Mouse (Mus musculus) olfactory bulb, adult 2 months (tissue): Measurements from ENCODE around the gene N4bp1. TPM values are rescaled to one million over a fixed set of nuclear protein-coding genes. Genes with fewer than 3 reads are reported as not detected.

ENCODE experiments used
- H3K27ac ChIP-seq: fragments of 200-500 bp; 2 replicates; pipeline ENCODE4 v1.5.1; 2012; ENCODE audit warnings: low read depth, low read length; ENCODE audit not compliant: insufficient read depth
- H3K4me1 ChIP-seq: fragments of 200-500 bp; 2 replicates; pipeline ENCODE4 v1.6.1; 2012; ENCODE audit warnings: low read length; ENCODE audit not compliant: control insufficient read depth, insufficient read depth
- H3K4me3 ChIP-seq: fragments of 200-500 bp; 2 replicates; pipeline ENCODE4 v1.5.1; 2012; ENCODE audit warnings: mild to moderate bottlenecking, low read depth, low read length, moderate library complexity; ENCODE audit not compliant: insufficient read depth
- CTCF ChIP-seq: fragments of 200-500 bp; IDR thresholded peaks from 2 replicates; pipeline ENCODE4 v1.5.1; 2012; ENCODE audit warnings: low read depth, mild to moderate bottlenecking, low read length, moderate library complexity; ENCODE audit not compliant: insufficient read depth
- POLR2A ChIP-seq: fragments of 200-500 bp; IDR thresholded peaks from 2 replicates; pipeline ENCODE4 v1.6.1; 2012; ENCODE audit warnings: mild to moderate bottlenecking, low read depth, low read length, moderate library complexity; ENCODE audit not compliant: insufficient read depth
- WGBS: fragments of 180-500 bp; shearing (Covaris S2); methylation state at CpG from one replicate; pipeline ENCODE4 v1.1.7; 2018; 5-methylcytosine and 5-hydroxymethylcytosine counted together
- polyA plus RNA-seq: library from polyadenylated mRNA; stranded (reverse); fragments of >200 nt; gene quantifications from 2 replicates; pipeline ENCODE4 v1.2.4, GENCODE M21; 2012; ENCODE audit warnings: low replicate concordance; ENCODE audit not compliant: missing spikeins, insufficient read depth, insufficient read length

Gene N4bp1
- polyA plus RNA-seq, 1 experiment: not detected

- Histone ChIP-seq H3K4me3 (no peak overlapping the region), H3K27ac (no peak overlapping the region), H3K4me1 (peaks cover 11% of the 10 kb centered on the region)
- TF ChIP-seq CTCF: no peak
- TF ChIP-seq POLR2A: no peak
- 70% methylated on average over 7 of the region's 7 CpGs for WGBS
These were observed 35.4 kb upstream of the N4bp1 start for GRCm38 (mm10) chr8:86920455-86920854.

GRCm38 (mm10) chr8:86920024-86920423, 35.0 kb upstream of the N4bp1 start:
- Histone ChIP-seq H3K4me3 (no peak overlapping the region), H3K4me1 (peaks cover 11% of the 10 kb centered on the region), H3K27ac (no peak overlapping the region)
- 88% methylated on average over 7 of the region's 7 CpGs for WGBS
- TF ChIP-seq POLR2A (no peak), CTCF (no peak)

DNA sequence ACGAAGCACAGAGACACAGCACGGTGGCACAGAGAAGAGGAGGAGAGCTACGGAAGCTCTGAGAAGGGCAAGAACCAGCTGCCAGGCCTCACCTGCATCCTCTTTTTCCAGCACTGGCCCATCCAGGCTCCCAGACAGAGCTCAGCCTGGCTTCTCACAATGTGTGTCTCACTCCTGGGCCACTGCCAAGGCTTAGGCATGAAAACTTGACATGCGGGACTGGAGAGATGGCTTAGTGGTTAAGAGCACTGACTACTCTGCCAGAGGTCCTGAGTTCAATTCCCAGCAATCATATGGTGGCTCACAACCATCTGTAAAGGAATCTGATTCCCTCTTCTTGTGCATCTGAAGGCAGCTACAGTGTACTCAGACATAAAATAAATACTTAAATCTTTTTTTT, 34.2 kb upstream of the N4bp1 start:
- no peak for TF ChIP-seq CTCF
- no peak for TF ChIP-seq POLR2A
- no peak overlapping the region for H3K4me3 ChIP-seq
- no peak overlapping the region for H3K27ac ChIP-seq
- peaks cover 11% of the 10 kb centered on the region for H3K4me1 ChIP-seq
- WGBS: 74% methylated on average over 4 of the region's 4 CpGs

DNA sequence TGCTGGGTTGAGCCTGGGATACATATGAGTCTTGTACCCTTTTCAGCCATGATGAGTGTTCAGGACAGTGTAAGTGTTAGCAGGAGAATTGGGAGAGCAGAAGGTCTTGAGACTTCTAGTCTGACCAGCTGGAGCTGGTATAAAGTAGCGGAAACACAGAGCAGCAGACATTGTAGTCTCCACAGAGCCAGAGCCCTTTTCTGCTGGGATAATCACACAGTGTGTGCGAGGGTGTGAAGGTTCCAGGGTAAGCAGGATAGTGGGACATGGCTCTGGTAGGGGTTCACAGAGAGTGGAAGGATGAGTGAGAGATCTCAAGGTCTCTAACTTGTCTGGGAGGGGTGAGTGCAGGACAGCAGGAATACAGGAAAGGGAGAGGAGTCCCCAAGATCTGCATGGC, 33.0 kb upstream of the N4bp1 start:
- H3K27ac ChIP-seq: no peak overlapping the region
- 95% methylated on average over 2 of the region's 2 CpGs for WGBS

GRCm38 (mm10) chr8:86917689-86918088, 32.6 kb upstream of the N4bp1 start:
- TF ChIP-seq CTCF (no peak), POLR2A (no peak)
- no peak overlapping the region for H3K4me3 ChIP-seq
- no peak overlapping the region for H3K27ac ChIP-seq
- WGBS: 94% methylated on average over 2 of the region's 2 CpGs
- peaks cover 10% of the 10 kb centered on the region for H3K4me1 ChIP-seq

More for the DNA sequence above, 33.0 kb upstream of the N4bp1 start:
- Histone ChIP-seq H3K4me3 (no peak overlapping the region), H3K4me1 (peaks cover 11% of the 10 kb centered on the region)
- no peak for TF ChIP-seq POLR2A
- no peak for TF ChIP-seq CTCF

DNA sequence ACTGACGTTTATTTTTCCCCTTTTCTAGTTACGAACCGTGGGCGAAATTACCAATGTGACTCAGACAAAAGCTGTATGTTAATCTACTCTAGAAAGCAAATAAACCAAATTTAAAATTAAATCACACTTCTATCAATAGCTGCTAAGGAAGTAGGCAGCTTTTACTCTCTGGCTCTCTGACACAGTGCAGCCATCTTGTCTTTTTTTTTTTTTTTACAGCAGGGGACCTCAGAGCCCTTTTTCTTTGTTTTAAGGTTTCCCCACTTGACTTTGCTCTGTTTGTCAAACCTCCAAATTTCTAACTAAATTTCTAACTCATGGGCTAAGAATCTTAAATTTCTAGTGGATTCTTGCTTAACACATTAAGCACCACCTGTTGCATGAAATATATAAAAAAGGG, 31.3 kb upstream of the N4bp1 start:
- TF ChIP-seq POLR2A (no peak), CTCF (no peak)
- peaks cover 3% of the 10 kb centered on the region; the same call in 1 of the 2 replicates for H3K4me1 ChIP-seq
- H3K27ac ChIP-seq: no peak overlapping the region
- WGBS: 64% methylated on average over 4 of the region's 4 CpGs
- no peak overlapping the region for H3K4me3 ChIP-seq

DNA sequence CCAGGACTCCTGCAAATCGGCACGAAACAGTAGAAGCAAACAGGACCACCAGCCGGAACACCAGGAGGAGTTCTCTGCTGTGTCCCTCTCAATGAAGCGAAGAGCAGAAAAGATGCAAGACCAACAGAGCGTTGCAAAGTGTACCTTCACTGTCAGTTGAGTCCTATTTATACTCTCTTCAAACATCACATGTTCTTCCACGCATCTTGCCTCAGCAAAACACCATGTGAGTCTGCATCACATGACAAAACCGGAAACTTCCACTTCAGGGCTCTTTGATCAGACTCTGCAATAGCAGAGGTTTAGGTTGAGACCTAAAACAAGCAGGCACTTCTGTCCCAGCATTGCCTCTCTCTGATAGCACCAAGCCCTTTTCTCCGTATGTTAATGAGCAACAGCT, 26.1 kb upstream of the N4bp1 start:
- Histone ChIP-seq H3K4me3 (no peak overlapping the region), H3K27ac (no peak overlapping the region), H3K4me1 (no peaks in the 10 kb centered on the region)
- TF ChIP-seq POLR2A (no peak), CTCF (no peak)
- 84% methylated on average over 8 of the region's 8 CpGs for WGBS

- Histone ChIP-seq H3K4me1 (no peaks in the 10 kb centered on the region), H3K4me3 (no peak overlapping the region), H3K27ac (no peak overlapping the region)
- WGBS: 84% methylated on average over 7 of the region's 7 CpGs
- TF ChIP-seq POLR2A (no peak), CTCF (no peak)
These were observed 25.2 kb upstream of the N4bp1 start for GRCm38 (mm10) chr8:86910250-86910649.

DNA sequence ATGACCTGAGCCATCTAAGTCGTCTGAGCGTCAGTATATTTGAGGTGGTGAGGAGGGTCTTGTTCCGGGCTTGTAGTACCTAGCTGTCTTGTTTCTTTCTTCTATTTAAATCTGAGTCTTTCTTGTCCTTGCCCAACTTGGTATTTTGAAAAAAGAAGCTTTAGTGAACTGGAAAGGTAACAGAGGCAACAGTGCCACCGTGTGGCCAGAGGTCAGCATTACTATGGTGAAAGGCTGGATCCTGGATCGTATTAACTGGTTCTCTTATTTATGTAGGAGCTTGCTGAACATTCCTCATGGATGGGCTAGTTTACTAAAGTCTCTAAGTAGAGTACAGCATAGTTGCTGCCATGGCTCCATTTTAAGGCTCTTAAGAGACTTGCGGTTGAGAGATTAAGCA, 23.5 kb upstream of the N4bp1 start:
- Histone ChIP-seq H3K4me1 (no peaks in the 10 kb centered on the region), H3K27ac (no peak overlapping the region), H3K4me3 (no peak overlapping the region)
- TF ChIP-seq CTCF: no peak
- TF ChIP-seq POLR2A: no peak
- 9% methylated on average over 6 of the region's 6 CpGs for WGBS

GRCm38 (mm10) chr8:86904911-86905310, 19.9 kb upstream of the N4bp1 start:
- no peak for TF ChIP-seq CTCF
- no peak for TF ChIP-seq POLR2A
- no peak overlapping the region for H3K27ac ChIP-seq
- H3K4me1 ChIP-seq: peaks cover 4% of the 10 kb centered on the region; the same call in 1 of the 2 replicates
- H3K4me3 ChIP-seq: no peak overlapping the region
- 80% methylated on average over 10 of the region's 10 CpGs for WGBS
